Mouse (Mus musculus): ENCODE data around the gene Gm9573. TPM values are rescaled to one million over a fixed set of nuclear protein-coding genes. Genes with fewer than 3 reads are reported as not detected.

Gene Gm9573
- polyA plus RNA-seq, 1 experiment from 2014 or later: not detected

- Histone ChIP-seq H3K9me3 (peaks cover 3% of the 10 kb centered on the region; the same call in 1 of the 2 replicates), H3K36me3 (no peaks in the 10 kb centered on the region), H3K27me3 (peaks cover 50% of the 10 kb centered on the region), H3K4me1 (replicated peaks) (peaks cover 11% of the 10 kb centered on the region), H3K9ac (replicated peaks) (no peak overlapping the region), H3K27ac (no peak overlapping the region), H3K4me2 (no peak overlapping the region), H3K4me3 (replicated peaks) (no peak overlapping the region)
- WGBS: 97% methylated on average over 7 of the region's 7 CpGs
- 0 out of 2 replicates have a peak, but pooled peaks have one; percentile 31 for ATAC-seq (ENCODE audit: insufficient number of reproducible peaks, insufficient read depth, low FRiP score, low TSS enrichment, low read depth)
These were observed 55.0 kb downstream of the Gm9573 start for GRCm38 (mm10) chr17:35571477-35571876.

GRCm38 (mm10) chr17:35570836-35571235, 55.6 kb downstream of the Gm9573 start:
- peaks cover 47% of the 10 kb centered on the region for H3K27me3 ChIP-seq
- WGBS: 81% methylated on average over 14 of the region's 14 CpGs

DNA sequence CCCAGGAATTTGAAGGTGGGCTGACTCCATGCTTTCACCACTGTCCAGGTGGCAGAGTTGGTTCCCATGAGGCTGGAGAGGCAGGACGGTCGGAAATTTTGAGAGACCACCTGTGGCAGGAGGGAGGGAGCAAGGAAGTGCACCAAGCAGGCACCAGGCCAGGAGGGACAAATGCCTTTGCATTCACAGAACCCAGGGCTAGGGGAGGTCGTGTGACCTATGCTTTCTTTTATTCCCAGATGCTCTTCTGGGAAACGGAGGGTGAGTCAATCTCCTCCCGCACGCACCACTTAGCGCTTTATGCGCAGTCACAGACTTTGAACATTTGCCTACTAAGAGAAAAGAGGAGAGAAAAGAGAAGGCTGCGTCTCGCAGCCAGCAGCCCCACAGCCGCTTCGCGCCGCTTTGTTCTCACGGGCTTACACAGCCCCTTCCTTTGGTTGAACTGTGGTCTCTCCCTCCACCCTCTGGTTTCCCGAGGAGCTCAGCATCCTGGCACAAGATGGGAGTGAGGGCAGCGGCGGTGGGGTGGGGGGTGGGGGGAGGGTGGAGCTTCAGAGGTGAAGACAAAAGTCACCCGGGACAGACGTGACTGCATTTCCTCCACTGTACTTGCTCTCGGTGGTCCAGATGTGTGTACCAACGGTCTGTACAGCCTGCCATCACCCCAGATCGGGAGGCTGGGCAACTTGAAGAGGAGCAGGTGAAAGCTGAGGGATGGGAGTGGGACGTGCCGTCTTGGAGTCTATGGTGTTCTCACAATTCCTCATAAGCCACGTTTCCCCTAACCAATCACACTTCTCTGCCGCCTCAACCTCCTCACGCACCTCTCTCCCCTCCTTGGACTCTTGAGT, 57.1 kb downstream of the Gm9573 start:
- Histone ChIP-seq H3K27me3 (peaks cover 44% of the 10 kb centered on the region), H3K9ac (replicated peaks) (peak overlapping the region; percentile 58)
- 4% methylated on average over 28 of the region's 28 CpGs for WGBS

More at GRCm38 (mm10) chr17:35570836-35571235, 55.6 kb downstream of the Gm9573 start:
- Histone ChIP-seq H3K4me2 (no peak overlapping the region), H3K9me3 (peaks cover 3% of the 10 kb centered on the region; the same call in 1 of the 2 replicates), H3K36me3 (no peaks in the 10 kb centered on the region), H3K4me3 (replicated peaks) (no peak overlapping the region), H3K27ac (no peak overlapping the region), H3K9ac (replicated peaks) (no peak overlapping the region), H3K4me1 (replicated peaks) (peaks cover 11% of the 10 kb centered on the region)
- no peak for ATAC-seq (ENCODE audit: insufficient number of reproducible peaks, insufficient read depth, low FRiP score, low TSS enrichment, low read depth)

More for the DNA sequence above, 57.1 kb downstream of the Gm9573 start:
- ATAC-seq (ENCODE audit: insufficient number of reproducible peaks, insufficient read depth, low FRiP score, low TSS enrichment, low read depth): no peak
- no peaks in the 10 kb centered on the region for H3K36me3 ChIP-seq
- H3K4me1 ChIP-seq (replicated peaks): peaks cover 11% of the 10 kb centered on the region
- no peak overlapping the region for H3K27ac ChIP-seq
- peaks cover 3% of the 10 kb centered on the region; the same call in 1 of the 2 replicates for H3K9me3 ChIP-seq
- peak overlapping the region; percentile 33 for H3K4me3 ChIP-seq (replicated peaks)
- H3K4me2 ChIP-seq: peak overlapping the region; percentile 62

Other genes with a start within 250 kb of the Gm9573 start
- 5.0 and 6.0 TPM in 2 replicates for gene H2-Q4, start 247.0 kb downstream of the Gm9573 start, polyA plus RNA-seq (2016; fragmentation: Nextera tagmentation; extraction: Ambion mirVana)
- 2.0 TPM in 2 replicates for gene H2-Q6, start 201.8 kb downstream of the Gm9573 start, polyA plus RNA-seq (2016; fragmentation: Nextera tagmentation; extraction: Ambion mirVana)
- 17.3 and 19.3 TPM in 2 replicates for gene H2-Q7, start 187.5 kb downstream of the Gm9573 start, polyA plus RNA-seq (2016; fragmentation: Nextera tagmentation; extraction: Ambion mirVana)
- 0.41 and 0.42 TPM in 2 replicates for gene H2-Q10, start 156.5 kb downstream of the Gm9573 start, polyA plus RNA-seq (2016; fragmentation: Nextera tagmentation; extraction: Ambion mirVana)
- gene Pou5f1, start 120.6 kb downstream of the Gm9573 start, polyA plus RNA-seq (2016; fragmentation: Nextera tagmentation; extraction: Ambion mirVana): 0.56 TPM in 1 of 2 replicates, not detected in the other
- 60.5 and 62.3 TPM in 2 replicates for gene Tcf19, start 109.8 kb downstream of the Gm9573 start, polyA plus RNA-seq (2016; fragmentation: Nextera tagmentation; extraction: Ambion mirVana)
- gene Cchcr1, start 109.5 kb downstream of the Gm9573 start, polyA plus RNA-seq (2016; fragmentation: Nextera tagmentation; extraction: Ambion mirVana): 26.1 and 26.3 TPM in 2 replicates
- 0.96 and 1.3 TPM in 2 replicates for gene Psors1c2, start 93.4 kb downstream of the Gm9573 start, polyA plus RNA-seq (2016; fragmentation: Nextera tagmentation; extraction: Ambion mirVana)
- not detected in 2 replicates for gene Cdsn, start 74.5 kb downstream of the Gm9573 start, polyA plus RNA-seq (2016; fragmentation: Nextera tagmentation; extraction: Ambion mirVana)
- 0.17 TPM in 1 of 2 replicates, not detected in the other for gene 2300002M23Rik, start 59.2 kb downstream of the Gm9573 start, polyA plus RNA-seq (2016; fragmentation: Nextera tagmentation; extraction: Ambion mirVana)
- gene Sfta2, start 25.1 kb downstream of the Gm9573 start, polyA plus RNA-seq (2016; fragmentation: Nextera tagmentation; extraction: Ambion mirVana): not detected in 2 replicates
- 0.08 and 0.10 TPM in 2 replicates for gene Mucl3, start 17.1 kb upstream of the Gm9573 start, polyA plus RNA-seq (2016; fragmentation: Nextera tagmentation; extraction: Ambion mirVana)
- 20.0 and 23.4 TPM in 2 replicates for gene Vars2, start 41.0 kb upstream of the Gm9573 start, polyA plus RNA-seq (2016; fragmentation: Nextera tagmentation; extraction: Ambion mirVana)
- gene Gtf2h4, start 47.1 kb upstream of the Gm9573 start, polyA plus RNA-seq (2016; fragmentation: Nextera tagmentation; extraction: Ambion mirVana): 53.6 and 58.2 TPM in 2 replicates
- 38.4 and 40.6 TPM in 2 replicates for gene Ddr1, start 78.0 kb upstream of the Gm9573 start, polyA plus RNA-seq (2016; fragmentation: Nextera tagmentation; extraction: Ambion mirVana)
- 8.7 and 9.9 TPM in 2 replicates for gene Ier3, start 195.0 kb upstream of the Gm9573 start, polyA plus RNA-seq (2016; fragmentation: Nextera tagmentation; extraction: Ambion mirVana)
- gene Flot1, start 196.6 kb upstream of the Gm9573 start, polyA plus RNA-seq (2016; fragmentation: Nextera tagmentation; extraction: Ambion mirVana): 45.8 and 45.9 TPM in 2 replicates
- gene Tubb5, start 211.7 kb upstream of the Gm9573 start, polyA plus RNA-seq (2016; fragmentation: Nextera tagmentation; extraction: Ambion mirVana): 1,183 and 1,215 TPM in 2 replicates
- gene Mdc1, start 214.9 kb upstream of the Gm9573 start, polyA plus RNA-seq (2016; fragmentation: Nextera tagmentation; extraction: Ambion mirVana): 16.9 and 19.4 TPM in 2 replicates
- 51.3 and 52.5 TPM in 2 replicates for gene Nrm, start 234.7 kb upstream of the Gm9573 start, polyA plus RNA-seq (2016; fragmentation: Nextera tagmentation; extraction: Ambion mirVana)
- gene Ppp1r18, start 239.0 kb upstream of the Gm9573 start, polyA plus RNA-seq (2016; fragmentation: Nextera tagmentation; extraction: Ambion mirVana): 21.3 and 24.0 TPM in 2 replicates

Measured in limb, embryonic 12.5 days (tissue).